Mouse (Mus musculus): ENCODE results near the gene Terb1.

DNA sequence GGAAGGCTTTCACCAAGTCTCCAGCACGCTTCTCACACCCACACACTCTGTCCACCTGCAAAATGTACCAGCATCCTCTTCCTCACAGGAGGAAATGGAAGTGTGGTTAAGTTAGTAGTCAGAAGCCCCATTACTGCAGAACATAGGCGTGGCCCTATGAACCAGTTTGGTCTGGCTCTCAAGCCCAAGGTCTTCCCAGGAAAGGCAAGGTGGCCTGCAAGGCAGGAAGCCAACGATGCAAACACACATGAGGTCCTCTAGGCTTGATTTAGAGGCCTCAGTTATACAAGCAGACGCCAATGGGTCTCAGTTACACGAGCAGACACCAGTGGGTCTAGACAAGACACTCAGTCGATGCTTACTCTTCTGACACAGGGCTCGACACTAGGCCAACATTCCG lies 70.2 kb downstream of the Terb1 start:
- TF ChIP-seq CTCF (IDR thresholded peaks at IDR 0.05; ENCODE audit: control insufficient read depth, insufficient read depth, insufficient replicate concordance, low read depth, low read length) = no peak
- TF ChIP-seq POLR2A (IDR thresholded peaks at IDR 0.05; ENCODE audit: control insufficient read depth, low read depth, low read length) = no peak
